Mouse (Mus musculus): ENCODE data around the gene Txlng. TPM values are rescaled to one million over a fixed set of nuclear protein-coding genes. Genes with fewer than 3 reads are reported as not detected.
"Not testable (repeated sequence)": the region's sequence is repeated elsewhere in the genome, so short reads cannot be mapped to it uniquely, and the experiment has no call there.

Gene Txlng
- 14.5 and 14.6 TPM in 2 replicates for polyA plus RNA-seq (2016; fragmentation: Nextera tagmentation; extraction: Ambion mirVana)

DNA sequence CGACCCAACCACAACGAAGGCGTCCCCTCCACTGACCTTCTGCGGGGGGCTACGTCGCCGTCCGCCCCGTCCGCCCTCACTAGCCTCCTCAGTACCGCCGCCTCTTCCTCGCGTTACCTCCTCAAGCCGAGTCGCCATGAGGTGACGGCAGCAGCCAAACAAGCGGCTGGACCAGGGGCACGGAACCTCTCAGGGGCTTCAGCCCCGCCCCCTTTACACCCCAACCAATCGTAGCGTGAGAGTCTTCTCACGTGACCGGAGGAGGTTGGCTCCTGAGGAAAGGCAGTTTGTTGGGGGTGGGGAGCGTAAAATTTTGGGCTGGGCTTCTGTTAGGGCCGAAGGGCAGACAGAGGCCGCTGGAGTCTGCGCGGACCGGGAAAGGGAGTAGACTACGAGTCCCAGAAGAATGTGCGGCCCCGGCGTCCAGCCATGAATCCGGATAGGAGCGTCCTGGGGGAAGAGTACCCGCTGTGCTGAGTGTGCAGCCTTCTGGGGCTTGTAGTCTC is at the start of gene Txlng:
Gene Txlng (minus strand): TSS at position 252 of the 506 bp plus-strand sequence.
- Histone ChIP-seq H3K36me3 (no peaks in the 10 kb centered on the region), H3K4me3 (peak within 1 kb of the TSS; percentile 70), H3K9me3 (replicated peaks) (no peaks in the 10 kb centered on the region), H3K27me3 (ENCODE audit: low read depth, poor library complexity, severe bottlenecking) (peaks cover 35% of the 10 kb centered on the region), H3K4me1 (peaks cover 18% of the 10 kb centered on the region), H3K27ac (replicated peaks) (peak within 1 kb of the TSS; percentile 79)
- peak; percentile 93 for DNase-seq (ENCODE audit: low spot score)
- WGBS = 19% methylated on average over 37 of the region's 37 CpGs

DNA sequence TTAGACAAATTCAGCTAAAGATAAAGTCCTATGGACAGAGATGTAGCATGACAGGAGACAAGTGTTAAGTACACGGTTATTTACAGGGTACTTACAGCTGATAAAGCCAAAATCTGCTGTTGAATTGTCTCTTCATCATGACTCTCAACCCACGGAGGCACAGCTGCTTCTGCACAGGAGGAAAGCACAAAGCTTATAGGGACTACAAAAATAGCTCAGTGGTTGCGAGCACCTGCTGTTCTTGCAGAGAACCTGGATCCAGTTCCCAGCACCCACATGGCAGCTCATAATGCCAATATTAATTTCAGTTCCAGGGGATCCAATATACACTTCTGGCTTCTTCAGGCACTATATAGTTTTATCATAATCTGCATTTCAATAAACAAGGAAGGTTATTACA is 49.0 kb upstream of the Txlng start:
- Histone ChIP-seq H3K4me1 (no peaks in the 10 kb centered on the region), H3K36me3 (peaks cover 52% of the 10 kb centered on the region), H3K27me3 (ENCODE audit: low read depth, poor library complexity, severe bottlenecking) (peaks cover 12% of the 10 kb centered on the region), H3K27ac (replicated peaks) (no peak overlapping the region), H3K4me3 (no peak overlapping the region), H3K9me3 (replicated peaks) (no peaks in the 10 kb centered on the region)
- WGBS = 81% methylated on average over 3 of the region's 3 CpGs
- no peak for DNase-seq (ENCODE audit: low spot score)

DNA sequence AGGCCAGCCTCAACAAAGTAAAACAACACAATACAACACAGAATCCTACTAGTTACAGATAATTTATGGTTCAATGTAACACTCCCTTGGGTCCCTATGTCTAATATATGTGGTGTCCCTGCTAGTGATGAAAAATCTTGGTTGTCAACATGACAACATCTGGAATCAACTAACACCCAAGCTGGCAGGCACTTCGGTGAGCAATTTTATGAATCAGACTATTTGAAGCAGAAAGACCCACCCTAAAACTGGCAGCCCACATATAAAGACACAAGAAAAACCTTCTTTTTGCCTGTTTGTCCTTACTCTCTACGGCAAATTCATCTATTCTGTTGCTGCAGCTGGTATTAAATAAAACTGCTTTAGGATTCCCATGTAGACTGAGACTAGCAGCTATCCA is 44.5 kb upstream of the Txlng start:
- Histone ChIP-seq H3K36me3 (peaks cover 47% of the 10 kb centered on the region), H3K9me3 (replicated peaks) (no peaks in the 10 kb centered on the region), H3K27me3 (ENCODE audit: low read depth, poor library complexity, severe bottlenecking) (peaks cover 7% of the 10 kb centered on the region; the same call in 1 of the 2 replicates), H3K27ac (replicated peaks) (no peak overlapping the region), H3K4me1 (no peaks in the 10 kb centered on the region), H3K4me3 (no peak overlapping the region)
- DNase-seq (ENCODE audit: low spot score) = no peak
- WGBS = 95% methylated on average over 2 of the region's 2 CpGs

DNA sequence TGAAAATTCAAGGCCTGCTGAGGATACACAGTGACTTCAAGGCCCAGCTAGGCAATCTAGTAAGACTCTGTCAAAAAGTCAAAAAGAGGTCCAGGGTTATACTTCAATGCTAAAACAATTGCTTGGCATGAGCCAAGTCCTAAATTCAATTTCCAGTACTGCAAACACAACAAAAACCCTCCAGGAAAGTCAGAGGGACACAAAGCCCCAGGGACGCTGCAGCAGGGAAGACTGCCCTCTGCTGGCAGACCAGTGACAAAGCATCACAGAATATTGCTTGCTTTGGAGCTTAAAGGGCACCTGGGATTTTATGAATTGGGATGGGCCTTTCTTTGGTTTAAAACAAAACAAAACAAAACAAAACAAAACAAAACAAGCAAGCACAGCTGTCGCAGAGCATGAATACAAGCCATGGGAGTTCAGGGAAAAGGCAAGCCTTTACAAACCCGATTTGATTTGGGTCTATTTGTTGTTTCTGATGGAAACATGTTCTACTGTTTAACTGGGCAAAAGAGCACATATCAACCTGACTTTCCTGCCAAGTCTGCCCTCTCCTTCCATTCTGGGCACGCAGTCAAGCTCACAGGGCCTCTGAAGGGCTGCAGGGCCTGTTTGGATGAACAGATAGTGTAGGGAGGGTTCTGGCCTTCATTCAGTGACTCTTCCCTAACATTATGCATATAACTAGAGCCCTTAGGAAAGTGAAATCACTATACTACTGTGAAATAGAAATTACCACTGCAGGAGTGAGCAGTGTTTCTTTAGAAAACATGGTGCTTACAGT is 42.7 kb upstream of the Txlng start:
- Histone ChIP-seq H3K9me3 (replicated peaks) (no peaks in the 10 kb centered on the region), H3K36me3 (peaks cover 45% of the 10 kb centered on the region), H3K27me3 (ENCODE audit: low read depth, poor library complexity, severe bottlenecking) (peaks cover 13% of the 10 kb centered on the region; the same call in 1 of the 2 replicates), H3K4me3 (no peak overlapping the region), H3K4me1 (no peaks in the 10 kb centered on the region), H3K27ac (replicated peaks) (no peak overlapping the region)
- 43% methylated on average over 4 of the region's 4 CpGs for WGBS
- DNase-seq (ENCODE audit: low spot score) = peak; percentile 11

GRCm38 (mm10) chrX:162868294-162868965 is 39.2 kb upstream of the Txlng start:
- no peaks in the 10 kb centered on the region for H3K4me1 ChIP-seq
- DNase-seq (ENCODE audit: low spot score) = no peak
- H3K27me3 ChIP-seq (ENCODE audit: low read depth, poor library complexity, severe bottlenecking) = peaks cover 20% of the 10 kb centered on the region
- H3K27ac ChIP-seq (replicated peaks) = no peak overlapping the region
- peaks cover 41% of the 10 kb centered on the region for H3K36me3 ChIP-seq
- WGBS = 85% methylated on average over 3 of the region's 3 CpGs
- no peaks in the 10 kb centered on the region for H3K9me3 ChIP-seq (replicated peaks)
- H3K4me3 ChIP-seq = no peak overlapping the region

DNA sequence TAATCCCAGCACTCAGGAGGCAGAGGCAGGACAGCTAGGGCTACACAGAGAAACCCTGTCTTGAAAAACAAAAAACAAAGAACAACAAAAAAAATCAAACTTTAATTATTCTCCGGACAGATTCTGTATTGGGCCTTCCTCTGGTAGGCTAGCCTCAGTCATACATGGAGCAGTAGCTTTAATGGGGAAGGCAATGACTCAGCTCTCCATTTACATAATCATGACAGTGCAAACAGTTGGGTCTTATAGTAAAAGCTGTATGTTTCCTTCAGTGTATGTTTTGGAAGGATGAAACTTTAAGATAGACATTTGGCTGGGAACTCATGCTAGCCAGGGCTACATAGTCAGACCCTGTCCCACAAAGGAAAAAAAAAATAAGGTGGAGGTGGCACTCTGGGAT is 19.4 kb upstream of the Txlng start:
- Histone ChIP-seq H3K27ac (replicated peaks) (no peak overlapping the region), H3K4me3 (no peak overlapping the region), H3K9me3 (replicated peaks) (no peaks in the 10 kb centered on the region), H3K27me3 (ENCODE audit: low read depth, poor library complexity, severe bottlenecking) (peaks cover 6% of the 10 kb centered on the region; the same call in 1 of the 2 replicates), H3K36me3 (no peaks in the 10 kb centered on the region), H3K4me1 (no peaks in the 10 kb centered on the region)
- 86% methylated on average over 1 of the region's 1 CpGs for WGBS
- no peak for DNase-seq (ENCODE audit: low spot score)

- WGBS = 92% methylated on average over 2 of the region's 3 CpGs
- no peaks in the 10 kb centered on the region for H3K4me1 ChIP-seq
- H3K36me3 ChIP-seq = no peaks in the 10 kb centered on the region
- DNase-seq (ENCODE audit: low spot score) = no peak
- H3K27ac ChIP-seq (replicated peaks) = no peak overlapping the region
- H3K4me3 ChIP-seq = no peak overlapping the region
- no peaks in the 10 kb centered on the region for H3K9me3 ChIP-seq (replicated peaks)
- H3K27me3 ChIP-seq (ENCODE audit: low read depth, poor library complexity, severe bottlenecking) = peaks cover 6% of the 10 kb centered on the region; the same call in 1 of the 2 replicates
Measured at GRCm38 (mm10) chrX:162845531-162845930, 16.3 kb upstream of the Txlng start.

- peaks cover 6% of the 10 kb centered on the region; the same call in 1 of the 2 replicates for H3K27me3 ChIP-seq (ENCODE audit: low read depth, poor library complexity, severe bottlenecking)
- H3K4me3 ChIP-seq = no peak overlapping the region
- no peaks in the 10 kb centered on the region for H3K9me3 ChIP-seq (replicated peaks)
- WGBS = 77% methylated on average over 8 of the region's 8 CpGs
- no peak for DNase-seq (ENCODE audit: low spot score)
- H3K4me1 ChIP-seq = no peaks in the 10 kb centered on the region
- H3K36me3 ChIP-seq = no peaks in the 10 kb centered on the region
- no peak overlapping the region for H3K27ac ChIP-seq (replicated peaks)
Measured at GRCm38 (mm10) chrX:162844447-162845100, 15.3 kb upstream of the Txlng start.

DNA sequence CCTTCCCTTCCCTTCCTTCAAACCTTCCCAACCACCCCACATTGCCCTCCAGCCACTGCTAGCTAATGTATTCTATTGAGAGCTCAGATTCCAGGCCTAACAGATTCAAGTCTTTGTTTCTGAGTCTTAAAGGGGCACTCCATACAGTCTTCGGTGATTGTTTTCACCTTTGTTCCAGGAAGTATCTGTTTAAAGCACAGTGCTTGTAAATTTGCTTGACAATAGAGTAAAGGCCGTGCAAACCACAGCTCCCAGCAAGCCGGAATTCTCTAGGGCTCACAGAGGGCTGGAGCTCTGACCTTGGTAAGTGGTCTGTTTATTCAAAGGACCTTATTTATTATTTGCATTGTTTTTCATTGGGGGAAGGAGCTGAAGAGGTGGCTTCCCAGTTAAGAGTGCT is 2.8 kb upstream of the Txlng start:
- H3K27me3 ChIP-seq (ENCODE audit: low read depth, poor library complexity, severe bottlenecking) = peaks cover 51% of the 10 kb centered on the region
- H3K27ac ChIP-seq (replicated peaks) = peak overlapping the region; percentile 33; the same call in 1 of the 2 replicates
- peak; percentile 13 for DNase-seq (ENCODE audit: low spot score)
- H3K4me1 ChIP-seq = peaks cover 18% of the 10 kb centered on the region
- no peaks in the 10 kb centered on the region for H3K36me3 ChIP-seq
- no peak overlapping the region for H3K4me3 ChIP-seq
- WGBS = 33% methylated on average over 3 of the region's 3 CpGs
- no peaks in the 10 kb centered on the region for H3K9me3 ChIP-seq (replicated peaks)

DNA sequence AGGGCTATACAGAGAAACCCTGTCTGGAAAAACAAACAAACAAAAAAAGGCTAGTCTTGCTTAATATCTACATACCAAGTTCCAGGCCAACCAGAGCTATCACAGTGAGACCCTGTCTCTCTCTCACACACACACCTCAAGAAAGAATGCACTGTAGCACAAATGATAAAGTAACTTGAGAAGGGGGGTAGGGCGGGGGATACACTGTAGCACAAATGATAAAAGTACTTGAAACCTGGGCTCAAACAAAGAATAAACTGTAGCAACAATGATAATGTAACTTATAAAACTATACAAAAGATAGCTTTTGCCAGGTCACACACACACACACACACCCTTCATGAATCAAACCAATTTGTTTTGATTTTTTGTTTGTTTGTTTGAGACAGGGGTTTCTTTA is 2.3 kb upstream of the Txlng start:
- Histone ChIP-seq H3K27ac (replicated peaks) (peak overlapping the region; percentile 33; the same call in 1 of the 2 replicates), H3K36me3 (no peaks in the 10 kb centered on the region), H3K9me3 (replicated peaks) (no peaks in the 10 kb centered on the region), H3K27me3 (ENCODE audit: low read depth, poor library complexity, severe bottlenecking) (peaks cover 45% of the 10 kb centered on the region), H3K4me3 (no peak overlapping the region), H3K4me1 (peaks cover 18% of the 10 kb centered on the region)
- 58% methylated on average over 1 of the region's 1 CpGs for WGBS
- DNase-seq (ENCODE audit: low spot score) = no peak

GRCm38 (mm10) chrX:162831036-162831435 is 1.8 kb upstream of the Txlng start:
- peaks cover 18% of the 10 kb centered on the region for H3K4me1 ChIP-seq
- DNase-seq (ENCODE audit: low spot score) = no peak
- no peaks in the 10 kb centered on the region for H3K9me3 ChIP-seq (replicated peaks)
- no peak overlapping the region for H3K27ac ChIP-seq (replicated peaks)
- no peak overlapping the region for H3K4me3 ChIP-seq
- 38% methylated on average over 1 of the region's 1 CpGs for WGBS
- no peaks in the 10 kb centered on the region for H3K36me3 ChIP-seq
- H3K27me3 ChIP-seq (ENCODE audit: low read depth, poor library complexity, severe bottlenecking) = peaks cover 45% of the 10 kb centered on the region

DNA sequence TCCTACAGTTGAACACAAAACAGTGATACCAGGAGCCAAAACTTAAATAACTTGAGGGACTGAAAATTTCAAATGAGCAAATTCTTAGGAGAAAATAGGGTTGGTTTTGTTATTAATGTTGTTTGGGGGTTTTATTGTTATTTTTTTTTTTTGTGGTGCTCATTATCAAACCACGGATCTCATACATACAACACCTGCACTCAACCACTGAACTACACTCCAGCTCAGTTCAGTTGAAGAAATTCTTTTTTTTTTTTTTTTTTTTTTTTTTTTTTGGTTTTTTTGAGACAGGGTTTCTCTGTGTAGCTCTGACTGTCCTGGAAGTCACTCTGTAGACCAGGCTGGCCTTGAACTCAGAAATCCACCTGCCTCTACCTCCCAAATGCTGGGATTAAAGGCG is 1.1 kb upstream of the Txlng start:
- not testable (repeated sequence) for H3K4me3 ChIP-seq; DNase-seq (ENCODE audit: low spot score); H3K27ac ChIP-seq (replicated peaks); H3K36me3 ChIP-seq; H3K9me3 ChIP-seq (replicated peaks)
- Histone ChIP-seq H3K27me3 (ENCODE audit: low read depth, poor library complexity, severe bottlenecking) (peaks cover 43% of the 10 kb centered on the region), H3K4me1 (peaks cover 18% of the 10 kb centered on the region)
- 52% methylated on average over 2 of the region's 2 CpGs for WGBS
